Mouse (Mus musculus): ENCODE data around the gene Kat2a.

DNA sequence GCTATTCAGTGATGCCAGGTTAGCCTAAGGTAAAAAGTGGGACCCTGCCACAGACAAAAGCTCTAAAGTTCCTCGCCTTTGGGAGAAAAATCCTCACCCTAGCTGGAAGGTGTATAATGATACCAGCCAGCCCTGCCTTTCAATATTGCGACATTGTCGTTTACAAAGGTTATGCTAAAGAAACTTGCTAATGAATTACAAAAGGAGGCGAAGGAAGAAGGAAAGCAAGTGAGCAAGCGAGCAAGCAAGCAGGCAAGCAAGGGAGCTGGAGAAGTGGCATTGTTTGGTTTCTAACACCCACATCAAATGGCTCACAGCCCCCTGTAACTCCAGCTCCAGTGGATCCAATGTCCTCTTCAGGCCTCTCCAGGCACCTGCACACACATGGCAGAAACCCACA, 29.7 kb downstream of the Kat2a start:
- no peak for TF ChIP-seq USF1 (IDR thresholded peaks at IDR 0.05; ENCODE audit: low read depth, low read length)
- TF ChIP-seq MXI1 (IDR thresholded peaks at IDR 0.05; ENCODE audit: low read depth, low read length), result no peak
- no peak for TF ChIP-seq ZKSCAN1 (IDR thresholded peaks at IDR 0.05; ENCODE audit: low read depth, low read length)
- TF ChIP-seq USF2 (IDR thresholded peaks at IDR 0.05; ENCODE audit: borderline replicate concordance in 1 of 2, insufficient read depth in 1 of 2, low read depth in 1 of 2, low read length in 2 of 2), result no peak
- TF ChIP-seq SMC3 (IDR thresholded peaks at IDR 0.05; ENCODE audit: low read depth, low read length), result no peak
- TF ChIP-seq CTCF (IDR thresholded peaks at IDR 0.05 in 2 of 3, conservative IDR thresholded peaks at IDR 0.05 in 1 of 3; ENCODE audit: control insufficient read depth in 1 of 3, insufficient read depth in 1 of 3, low read depth in 2 of 3, low read length in 3 of 3, poor library complexity in 1 of 3, severe bottlenecking in 1 of 3), result no peak
- TF ChIP-seq POLR2A (IDR thresholded peaks at IDR 0.05; ENCODE audit: control insufficient read depth in 1 of 2, insufficient read depth in 1 of 2, low read depth in 1 of 2, low read length in 2 of 2, poor library complexity in 1 of 2), result no peak
- no peak for TF ChIP-seq GABPA (IDR thresholded peaks at IDR 0.05; ENCODE audit: low read depth, low read length)
- no peak for TF ChIP-seq ZMIZ1 (IDR thresholded peaks at IDR 0.05; ENCODE audit: low read depth, low read length)
- no peak for TF ChIP-seq POLR2AphosphoS2 (IDR thresholded peaks at IDR 0.05; ENCODE audit: low read length)
- no peak for TF ChIP-seq MEF2A (IDR thresholded peaks at IDR 0.05; ENCODE audit: extremely low read depth, insufficient replicate concordance, low read depth, low read length, poor library complexity, severe bottlenecking)

All from MEL (cell line).